Mouse (Mus musculus): ENCODE results near the gene Wdr95. TPM values are rescaled to one million over a fixed set of nuclear protein-coding genes. Genes with fewer than 3 reads are reported as not detected.

Wdr95 gene
- polyA plus RNA-seq, 1 experiment from 2014 or later: 0.37 TPM

- Histone ChIP-seq H3K27ac (ENCODE audit: low read depth) (no peak overlapping the region), H3K4me3 (ENCODE audit: low read depth, low read length) (no peak overlapping the region), H3K27me3 (replicated peaks; ENCODE audit: control insufficient read depth, insufficient read depth, low read length) (no peaks in the 10 kb centered on the region), H3K9me3 (ENCODE audit: control insufficient read depth, low read length) (no peaks in the 10 kb centered on the region), H3K4me2 (ENCODE audit: low read length) (no peak overlapping the region), H3K36me3 (ENCODE audit: control insufficient read depth, insufficient read depth, low read length) (no peaks in the 10 kb centered on the region), H3K9ac (ENCODE audit: low read length) (no peak overlapping the region), H3K4me1 (replicated peaks; ENCODE audit: control insufficient read depth, insufficient read depth, low read length) (no peaks in the 10 kb centered on the region)
- ATAC-seq (replicated peaks; ENCODE audit: low FRiP score, low TSS enrichment, low read depth) (no peak), DNase-seq (ENCODE audit: low spot score) (no peak)
- WGBS: 40% methylated on average over 10 of the region's 10 CpGs
Measured at GRCm38 (mm10) chr5:149577449-149577848, 49.0 kb downstream of the Wdr95 start.

- no peak overlapping the region for H3K9ac ChIP-seq (ENCODE audit: low read length)
- no peaks in the 10 kb centered on the region; the same call in 1 of the 2 replicates for H3K4me1 ChIP-seq (replicated peaks; ENCODE audit: control insufficient read depth, insufficient read depth, low read length)
- no peak overlapping the region for H3K27ac ChIP-seq (ENCODE audit: low read depth)
- DNase-seq (ENCODE audit: low spot score): no peak
- H3K4me3 ChIP-seq (ENCODE audit: low read depth, low read length): no peak overlapping the region
- no peaks in the 10 kb centered on the region for H3K9me3 ChIP-seq (ENCODE audit: control insufficient read depth, low read length)
- no peak for ATAC-seq (replicated peaks; ENCODE audit: low FRiP score, low TSS enrichment, low read depth)
- no peaks in the 10 kb centered on the region for H3K36me3 ChIP-seq (ENCODE audit: control insufficient read depth, insufficient read depth, low read length)
- no peaks in the 10 kb centered on the region for H3K27me3 ChIP-seq (replicated peaks; ENCODE audit: control insufficient read depth, insufficient read depth, low read length)
- 58% methylated on average over 5 of the region's 5 CpGs for WGBS
- H3K4me2 ChIP-seq (ENCODE audit: low read length): no peak overlapping the region
Measured at GRCm38 (mm10) chr5:149582642-149583262, 54.3 kb downstream of the Wdr95 start.

GRCm38 (mm10) chr5:149583507-149583906 is 55.0 kb downstream of the Wdr95 start:
- no peak overlapping the region for H3K4me3 ChIP-seq (ENCODE audit: low read depth, low read length)
- H3K9ac ChIP-seq (ENCODE audit: low read length): no peak overlapping the region
- H3K27ac ChIP-seq (ENCODE audit: low read depth): no peak overlapping the region
- WGBS: 23% methylated on average over 8 of the region's 8 CpGs
- H3K4me2 ChIP-seq (ENCODE audit: low read length): no peak overlapping the region
- H3K36me3 ChIP-seq (ENCODE audit: control insufficient read depth, insufficient read depth, low read length): no peaks in the 10 kb centered on the region
- ATAC-seq (replicated peaks; ENCODE audit: low FRiP score, low TSS enrichment, low read depth) (no peak), DNase-seq (ENCODE audit: low spot score) (no peak)
- no peaks in the 10 kb centered on the region for H3K27me3 ChIP-seq (replicated peaks; ENCODE audit: control insufficient read depth, insufficient read depth, low read length)
- H3K4me1 ChIP-seq (replicated peaks; ENCODE audit: control insufficient read depth, insufficient read depth, low read length): no peaks in the 10 kb centered on the region; the same call in 1 of the 2 replicates
- no peaks in the 10 kb centered on the region for H3K9me3 ChIP-seq (ENCODE audit: control insufficient read depth, low read length)

- H3K9ac ChIP-seq (ENCODE audit: low read length): no peak overlapping the region
- H3K27me3 ChIP-seq (replicated peaks; ENCODE audit: control insufficient read depth, insufficient read depth, low read length): no peaks in the 10 kb centered on the region
- no peak overlapping the region for H3K27ac ChIP-seq (ENCODE audit: low read depth)
- no peak for ATAC-seq (replicated peaks; ENCODE audit: low FRiP score, low TSS enrichment, low read depth)
- no peaks in the 10 kb centered on the region; the same call in 1 of the 2 replicates for H3K4me1 ChIP-seq (replicated peaks; ENCODE audit: control insufficient read depth, insufficient read depth, low read length)
- no peak overlapping the region for H3K4me3 ChIP-seq (ENCODE audit: low read depth, low read length)
- no peaks in the 10 kb centered on the region for H3K9me3 ChIP-seq (ENCODE audit: control insufficient read depth, low read length)
- no peak overlapping the region for H3K4me2 ChIP-seq (ENCODE audit: low read length)
- WGBS: 59% methylated on average over 8 of the region's 8 CpGs
- DNase-seq (ENCODE audit: low spot score): no peak
- no peaks in the 10 kb centered on the region for H3K36me3 ChIP-seq (ENCODE audit: control insufficient read depth, insufficient read depth, low read length)
Measured at GRCm38 (mm10) chr5:149584154-149584655, 55.7 kb downstream of the Wdr95 start.

- no peaks in the 10 kb centered on the region for H3K9me3 ChIP-seq (ENCODE audit: control insufficient read depth, low read length)
- no peak for DNase-seq (ENCODE audit: low spot score)
- WGBS: 71% methylated on average over 1 of the region's 1 CpGs
- H3K27ac ChIP-seq (ENCODE audit: low read depth): no peak overlapping the region
- H3K4me3 ChIP-seq (ENCODE audit: low read depth, low read length): no peak overlapping the region
- no peaks in the 10 kb centered on the region; the same call in 1 of the 2 replicates for H3K4me1 ChIP-seq (replicated peaks; ENCODE audit: control insufficient read depth, insufficient read depth, low read length)
- no peaks in the 10 kb centered on the region for H3K27me3 ChIP-seq (replicated peaks; ENCODE audit: control insufficient read depth, insufficient read depth, low read length)
- H3K36me3 ChIP-seq (ENCODE audit: control insufficient read depth, insufficient read depth, low read length): no peaks in the 10 kb centered on the region
- H3K9ac ChIP-seq (ENCODE audit: low read length): no peak overlapping the region
- ATAC-seq (replicated peaks; ENCODE audit: low FRiP score, low TSS enrichment, low read depth): no peak
- H3K4me2 ChIP-seq (ENCODE audit: low read length): no peak overlapping the region
Measured at GRCm38 (mm10) chr5:149585231-149585630, 56.8 kb downstream of the Wdr95 start.

- ATAC-seq (replicated peaks; ENCODE audit: low FRiP score, low TSS enrichment, low read depth): no peak
Measured at GRCm38 (mm10) chr5:149585910-149586309, 57.4 kb downstream of the Wdr95 start.

GRCm38 (mm10) chr5:149587327-149587895 is 58.9 kb downstream of the Wdr95 start:
- no peak overlapping the region for H3K4me3 ChIP-seq (ENCODE audit: low read depth, low read length)
- DNase-seq (ENCODE audit: low spot score): no peak
- no peak overlapping the region for H3K27ac ChIP-seq (ENCODE audit: low read depth)

More at GRCm38 (mm10) chr5:149585910-149586309, 57.4 kb downstream of the Wdr95 start:
- Histone ChIP-seq H3K36me3 (ENCODE audit: control insufficient read depth, insufficient read depth, low read length) (no peaks in the 10 kb centered on the region), H3K4me1 (replicated peaks; ENCODE audit: control insufficient read depth, insufficient read depth, low read length) (no peaks in the 10 kb centered on the region; the same call in 1 of the 2 replicates), H3K27me3 (replicated peaks; ENCODE audit: control insufficient read depth, insufficient read depth, low read length) (no peaks in the 10 kb centered on the region), H3K4me2 (ENCODE audit: low read length) (no peak overlapping the region), H3K9me3 (ENCODE audit: control insufficient read depth, low read length) (no peaks in the 10 kb centered on the region), H3K27ac (ENCODE audit: low read depth) (no peak overlapping the region), H3K4me3 (ENCODE audit: low read depth, low read length) (no peak overlapping the region), H3K9ac (ENCODE audit: low read length) (no peak overlapping the region)
- DNase-seq (ENCODE audit: low spot score): no peak
- WGBS: 62% methylated on average over 10 of the region's 10 CpGs

GRCm38 (mm10) chr5:149588814-149589534 is 60.5 kb downstream of the Wdr95 start:
- Histone ChIP-seq H3K27me3 (replicated peaks; ENCODE audit: control insufficient read depth, insufficient read depth, low read length) (no peaks in the 10 kb centered on the region), H3K4me3 (ENCODE audit: low read depth, low read length) (no peak overlapping the region), H3K4me1 (replicated peaks; ENCODE audit: control insufficient read depth, insufficient read depth, low read length) (no peaks in the 10 kb centered on the region), H3K27ac (ENCODE audit: low read depth) (no peak overlapping the region), H3K9me3 (ENCODE audit: control insufficient read depth, low read length) (peaks cover 3% of the 10 kb centered on the region; the same call in 1 of the 2 replicates), H3K9ac (ENCODE audit: low read length) (no peak overlapping the region), H3K36me3 (ENCODE audit: control insufficient read depth, insufficient read depth, low read length) (no peaks in the 10 kb centered on the region), H3K4me2 (ENCODE audit: low read length) (no peak overlapping the region)
- WGBS: 45% methylated on average over 7 of the region's 7 CpGs
- ATAC-seq (replicated peaks; ENCODE audit: low FRiP score, low TSS enrichment, low read depth) (no peak), DNase-seq (ENCODE audit: low spot score) (no peak)

More at GRCm38 (mm10) chr5:149587327-149587895, 58.9 kb downstream of the Wdr95 start:
- Histone ChIP-seq H3K4me1 (replicated peaks; ENCODE audit: control insufficient read depth, insufficient read depth, low read length) (no peaks in the 10 kb centered on the region; the same call in 1 of the 2 replicates), H3K27me3 (replicated peaks; ENCODE audit: control insufficient read depth, insufficient read depth, low read length) (no peaks in the 10 kb centered on the region), H3K4me2 (ENCODE audit: low read length) (no peak overlapping the region), H3K9ac (ENCODE audit: low read length) (no peak overlapping the region), H3K36me3 (ENCODE audit: control insufficient read depth, insufficient read depth, low read length) (no peaks in the 10 kb centered on the region), H3K9me3 (ENCODE audit: control insufficient read depth, low read length) (peaks cover 3% of the 10 kb centered on the region; the same call in 1 of the 2 replicates)
- WGBS: 88% methylated on average over 11 of the region's 11 CpGs
- no peak for ATAC-seq (replicated peaks; ENCODE audit: low FRiP score, low TSS enrichment, low read depth)
